Mouse (Mus musculus) thymus, postnatal 4 days (tissue): ENCODE data around the gene Trmt5.
A peak's percentile ranks its signal among the peaks of the same experiment; 100 is the strongest.

Source experiments
- DNase-seq: peaks from one replicate; pipeline ENCODE4 v3.0.0; 2021

Trmt5 gene

DNA sequence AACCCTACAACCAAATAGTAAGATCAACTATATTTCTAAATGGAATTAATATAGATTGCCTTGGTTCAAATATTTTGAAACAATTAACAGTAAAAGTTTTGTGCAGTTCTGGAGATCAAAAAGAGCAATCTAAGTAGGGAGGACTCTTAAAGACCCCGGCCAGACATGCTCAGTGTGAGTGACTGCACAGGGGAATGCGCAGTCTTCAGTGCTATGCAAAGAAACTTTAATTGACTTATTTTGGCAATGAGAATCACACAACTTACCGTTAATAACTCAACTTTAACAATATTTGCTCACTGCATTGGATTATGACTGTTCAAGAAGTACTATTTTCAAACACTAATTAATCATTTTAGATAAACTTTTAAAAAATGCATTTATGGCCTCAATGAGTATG, 17.0 kb downstream of the Trmt5 start:
- no peak for DNase-seq

DNA sequence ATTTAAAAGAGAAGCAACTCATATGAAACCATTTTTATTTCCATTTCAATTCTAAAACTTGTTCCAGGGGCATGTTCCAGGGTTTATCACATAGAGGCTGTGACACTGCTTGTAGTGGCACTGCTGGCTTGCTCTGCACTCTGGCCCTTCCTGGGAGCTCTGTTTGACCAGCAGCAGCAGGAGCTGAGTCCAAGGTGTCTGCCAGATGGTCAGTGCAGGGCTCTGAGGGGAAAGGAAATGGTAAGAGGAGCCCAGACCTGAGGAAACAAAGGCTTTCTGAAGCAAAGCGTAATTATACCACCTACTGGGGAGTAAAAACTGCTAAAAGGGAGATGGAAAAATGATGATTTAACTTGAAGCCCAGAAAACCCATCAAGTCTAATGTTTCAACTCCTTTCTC, 18.0 kb downstream of the Trmt5 start:
- DNase-seq: no peak

DNA sequence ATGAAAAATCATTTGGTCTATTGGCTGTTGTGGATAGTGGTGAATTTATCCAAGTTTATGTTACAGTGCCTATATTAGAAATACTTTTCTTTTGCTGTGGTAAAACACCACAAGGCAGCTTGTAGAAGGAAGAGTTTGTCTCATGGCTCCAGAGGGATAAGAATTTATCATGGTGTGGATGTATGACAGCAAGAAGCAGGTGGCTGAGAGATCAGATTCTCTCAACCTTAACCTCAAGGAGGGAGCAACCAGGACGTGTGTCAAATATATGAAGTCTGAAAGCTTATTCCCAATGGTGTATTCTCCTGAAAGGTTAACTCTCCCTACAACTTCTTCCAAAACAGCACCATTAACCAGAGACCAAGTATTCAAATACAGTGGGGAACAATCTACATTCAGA, 19.9 kb downstream of the Trmt5 start:
- no peak for DNase-seq

DNA sequence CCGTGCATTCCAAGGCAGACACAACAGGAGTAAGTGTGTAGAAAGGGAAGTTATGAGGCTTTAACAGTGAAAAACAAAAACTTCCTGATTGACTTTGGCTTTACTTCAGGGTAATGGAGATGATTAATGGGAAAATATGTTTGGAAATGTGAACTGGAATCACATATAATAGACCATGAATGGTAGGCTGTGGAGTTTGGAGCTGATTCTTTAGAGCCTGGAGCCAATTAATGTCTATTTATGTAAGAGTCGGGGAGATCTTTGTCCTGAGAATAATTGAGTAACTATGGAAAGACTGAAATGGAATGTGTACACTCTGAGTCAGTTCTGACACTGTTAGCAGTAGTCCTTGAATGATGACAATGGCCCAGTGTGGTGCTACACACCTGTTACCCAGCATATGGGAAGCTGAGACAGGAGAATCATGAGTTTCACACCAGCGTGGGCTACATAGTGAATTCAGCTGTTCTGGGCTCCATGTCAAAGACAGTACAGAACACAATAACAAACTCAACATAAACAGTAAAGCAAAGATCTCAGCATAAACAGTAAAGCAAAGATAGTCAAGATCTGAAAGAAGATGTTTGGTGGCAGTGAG, 21.0 kb downstream of the Trmt5 start:
- no peak for DNase-seq

- no peak for DNase-seq
These were observed 26.2 kb downstream of the Trmt5 start for GRCm38 (mm10) chr12:73260339-73260738.

- DNase-seq: no peak
These were observed 27.2 kb downstream of the Trmt5 start for GRCm38 (mm10) chr12:73259269-73259668.

GRCm38 (mm10) chr12:73255006-73255405, 31.5 kb downstream of the Trmt5 start:
- no peak for DNase-seq

GRCm38 (mm10) chr12:73245687-73246086, 40.8 kb downstream of the Trmt5 start:
- DNase-seq: no peak

GRCm38 (mm10) chr12:73241960-73242359, 44.5 kb downstream of the Trmt5 start:
- DNase-seq: peak; percentile 11

DNA sequence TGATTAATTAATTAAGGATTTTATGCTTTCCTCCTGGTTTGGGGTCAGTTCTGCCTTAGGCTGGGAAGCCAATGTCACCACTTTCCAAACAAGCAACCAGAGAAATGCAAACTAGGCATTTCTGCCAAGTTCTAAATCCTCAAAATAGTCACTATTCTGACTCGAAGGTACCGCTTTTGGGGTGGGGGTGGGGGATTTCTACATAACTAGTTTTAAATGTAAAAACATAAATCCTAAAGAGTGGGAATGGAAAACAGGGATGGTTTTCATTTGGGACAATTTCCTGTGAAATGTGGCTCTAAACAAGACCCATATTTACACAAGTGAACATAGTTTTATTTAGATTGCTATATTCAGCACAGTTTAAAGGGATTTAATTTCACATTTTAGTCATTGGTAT, 53.9 kb downstream of the Trmt5 start:
- no peak for DNase-seq

- no peak for DNase-seq
These were observed 55.0 kb downstream of the Trmt5 start for GRCm38 (mm10) chr12:73231552-73231951.

- no peak for DNase-seq
These were observed 56.3 kb downstream of the Trmt5 start for GRCm38 (mm10) chr12:73230196-73230595.
